Mouse (Mus musculus) left cerebral cortex, postnatal 14 days (tissue): ENCODE data around the gene Esrrb. TPM values are rescaled to one million over a fixed set of nuclear protein-coding genes. Genes with fewer than 3 reads are reported as not detected.

ENCODE experiments used
- DNase-seq, 2 experiments: peaks; one replicate each; pipeline ENCODE4 v3.0.0; 2021 to 2022; ENCODE audit warnings: low spot score in 2 of 2, mixed read lengths in 1 of 2
- intact Hi-C: fragments of 180-260 bp; cut with DNase I; formaldehyde crosslinking; loops from one replicate; pipeline ENCODE4 v1.15.1; 2025
- total RNA-seq, 2 experiments: library from RNA; stranded (reverse); gene quantifications; 2 replicates each; pipeline ENCODE4 v1.2.3; 2021

The Esrrb gene
- total RNA-seq, 2 experiments from 2014 or later = 1.8 to 1.9 TPM

GRCm38 (mm10) chr12:86398762-86399161 is 37.8 kb downstream of the Esrrb start:
- DNase-seq = no peak
- intact Hi-C loops = no loop called here

DNA sequence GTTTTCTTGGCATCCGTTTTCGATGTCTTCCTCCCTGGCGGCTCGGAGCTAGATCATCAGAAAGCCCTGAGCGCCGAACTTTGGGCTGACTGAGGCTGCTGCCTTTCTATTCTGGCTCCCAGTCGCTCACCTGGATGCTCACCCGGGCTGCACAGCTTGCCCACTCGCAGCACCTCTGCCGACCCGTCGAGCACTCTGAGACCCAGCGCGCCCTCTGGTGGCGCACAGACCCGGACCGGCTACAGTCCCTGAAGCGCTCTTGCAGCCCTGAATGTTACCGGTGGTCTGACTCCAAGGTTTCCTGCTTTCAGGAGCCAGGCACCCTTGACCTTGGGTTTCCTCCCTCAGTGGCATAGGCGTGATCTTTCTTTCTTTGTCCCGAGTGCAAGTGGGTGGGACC is 41.8 kb downstream of the Esrrb start:
- DNase-seq = peak; percentile 40 to 80
- intact Hi-C loops = loop anchor here (2.0 kb wide), 1 partner anchor 270 kb away; no protein-coding TSS in a partner anchor

DNA sequence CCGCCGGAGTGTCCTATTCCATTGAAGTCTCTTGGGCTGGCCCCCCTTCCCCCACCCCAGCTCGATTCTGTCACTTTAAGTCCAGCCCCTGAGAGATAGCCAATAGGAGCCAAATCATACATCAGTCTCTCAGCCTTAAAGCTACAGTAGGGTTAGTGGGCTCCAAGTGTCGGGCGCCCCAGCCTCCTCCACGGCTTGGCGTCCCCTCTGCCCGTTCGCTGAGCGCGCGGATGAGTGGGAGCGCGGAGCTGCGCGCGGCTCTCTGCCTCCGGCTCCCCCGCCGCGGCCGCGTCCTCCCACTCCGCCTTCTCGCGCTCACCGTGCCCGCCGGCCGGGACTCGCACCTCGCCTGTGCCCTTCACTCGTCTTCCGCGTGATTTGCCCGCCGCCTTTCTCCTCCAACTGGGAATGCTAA is 60.6 kb downstream of the Esrrb start:
- intact Hi-C loops = no loop called here

GRCm38 (mm10) chr12:86422166-86422910 is 61.4 kb downstream of the Esrrb start:
- intact Hi-C loops = no loop called here
- no peak for DNase-seq

More for the DNA sequence above, 60.6 kb downstream of the Esrrb start:
- peak; percentile 37 to 44 for DNase-seq

- intact Hi-C loops = no loop called here
- DNase-seq = no peak
Measured at GRCm38 (mm10) chr12:86423102-86423501, 62.2 kb downstream of the Esrrb start.

DNA sequence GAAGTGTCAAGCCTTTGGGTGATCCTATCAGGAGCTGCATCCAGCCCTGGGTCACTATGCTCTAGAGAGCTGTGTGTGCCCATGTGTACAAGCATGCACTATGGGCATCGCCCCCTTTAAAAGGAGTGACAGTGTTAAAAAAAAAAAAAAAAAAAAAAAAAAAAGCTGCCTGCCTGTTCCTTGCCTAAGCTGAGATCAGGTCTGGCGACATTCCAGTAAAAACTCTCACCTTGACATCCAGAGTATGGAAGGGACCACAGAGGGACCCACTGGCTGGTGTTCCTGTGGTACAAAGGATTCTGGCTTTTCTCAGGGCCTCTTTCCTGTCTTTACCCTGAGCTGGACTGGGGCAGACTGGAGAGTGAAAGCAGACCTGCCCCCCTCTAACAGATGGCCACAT is 66.7 kb downstream of the Esrrb start:
- intact Hi-C loops = no loop called here

GRCm38 (mm10) chr12:86431671-86432070 is 70.8 kb downstream of the Esrrb start:
- DNase-seq = no peak
- intact Hi-C loops = loop anchor here (10.0 kb wide), 1 partner anchor 183 kb away; no protein-coding TSS in a partner anchor

More for the DNA sequence above, 66.7 kb downstream of the Esrrb start:
- DNase-seq = no peak

GRCm38 (mm10) chr12:86433371-86433821 is 72.5 kb downstream of the Esrrb start:
- DNase-seq = peak; percentile 84 to 85
- intact Hi-C loops = loop anchor here (10.0 kb wide), 1 partner anchor 181 kb away; no protein-coding TSS in a partner anchor

DNA sequence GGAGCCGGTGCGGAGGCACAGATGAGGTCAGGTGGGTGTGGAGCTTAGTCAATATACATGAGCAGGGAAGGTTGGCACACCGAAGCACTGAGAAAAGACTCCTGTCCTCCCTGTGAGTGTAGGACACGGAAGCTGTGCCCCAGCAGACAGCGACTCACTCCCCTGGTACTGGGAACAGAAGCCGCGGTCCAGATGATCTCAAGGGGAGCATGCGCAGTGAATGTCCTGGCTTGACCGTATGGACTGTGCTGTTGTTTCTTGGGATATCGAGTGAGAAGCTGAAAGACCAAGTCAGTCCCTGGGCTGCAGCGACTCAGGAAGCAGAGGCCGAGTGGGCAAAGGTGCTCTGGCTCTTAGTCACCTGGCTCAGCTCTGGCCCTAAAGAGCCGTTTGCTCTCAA is 74.7 kb downstream of the Esrrb start:
- DNase-seq = no peak
- intact Hi-C loops = loop anchor here (10.0 kb wide), 1 partner anchor 179 kb away; no protein-coding TSS in a partner anchor

DNA sequence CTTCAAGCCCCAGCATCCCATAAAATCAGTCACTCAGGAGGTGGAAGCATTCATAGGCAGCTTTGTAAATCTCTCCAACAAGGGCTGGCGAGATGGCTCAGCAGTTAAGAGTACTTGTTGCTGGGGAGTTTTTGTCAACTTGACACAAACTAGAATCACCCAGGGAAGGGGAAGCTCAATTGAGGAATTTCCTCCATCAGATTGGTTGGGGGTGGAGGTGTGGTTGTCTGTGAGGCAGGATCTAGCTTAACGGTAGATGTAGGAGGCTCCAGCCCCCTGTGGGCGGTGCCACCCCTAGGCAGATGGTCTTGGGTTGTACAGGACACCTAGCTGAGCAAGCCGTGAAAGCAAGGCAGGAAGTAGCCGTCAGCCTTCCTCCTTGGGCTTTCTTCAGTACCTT is 89.9 kb downstream of the Esrrb start:
- DNase-seq = no peak
- intact Hi-C loops = no loop called here

DNA sequence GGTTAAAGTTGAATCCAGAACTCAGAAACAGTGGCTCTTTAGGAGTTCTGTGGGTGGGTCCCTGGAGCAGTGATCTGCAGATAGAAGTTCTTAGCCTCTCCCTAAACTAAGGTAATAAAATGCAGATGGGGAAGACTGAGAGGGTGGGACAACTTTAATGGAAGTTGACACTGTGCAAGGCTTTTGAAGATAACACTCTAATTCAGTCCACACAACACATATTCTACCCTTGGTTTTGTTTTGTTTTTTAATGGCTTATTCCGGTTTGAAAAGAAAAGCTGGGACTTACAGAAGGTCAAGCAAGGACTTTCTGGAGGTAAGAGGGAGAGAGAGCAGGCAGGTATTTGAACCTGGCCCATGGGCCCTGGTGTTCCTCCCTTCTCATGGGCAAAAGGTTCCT is 94.1 kb downstream of the Esrrb start:
- intact Hi-C loops = no loop called here
- no peak for DNase-seq

GRCm38 (mm10) chr12:86462742-86463470 is 102.0 kb downstream of the Esrrb start:
- peak in 1 of 2 experiments; percentile 6 for DNase-seq
- intact Hi-C loops = no loop called here

DNA sequence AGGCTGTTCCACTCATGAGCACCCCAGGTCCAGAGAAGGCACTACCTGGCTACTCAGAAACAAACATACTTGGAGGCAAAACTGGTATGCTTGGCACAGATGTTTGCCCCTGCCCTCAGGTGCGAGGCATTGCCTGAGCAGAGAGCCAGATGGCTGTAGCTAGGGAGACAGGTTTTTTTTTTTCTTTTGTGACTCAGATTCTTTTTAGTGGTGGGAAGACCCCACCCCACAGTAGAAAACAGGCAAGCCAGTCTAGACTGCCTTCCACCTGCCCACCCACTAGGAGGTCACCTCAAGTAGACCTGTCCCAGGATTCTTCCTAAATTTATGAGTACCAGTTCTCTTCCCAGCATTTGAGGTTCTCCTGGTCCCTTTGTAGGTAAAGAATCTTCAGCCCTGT is 103.5 kb downstream of the Esrrb start:
- DNase-seq = no peak
- intact Hi-C loops = no loop called here

GRCm38 (mm10) chr12:86466180-86466579 is 105.3 kb downstream of the Esrrb start:
- intact Hi-C loops = no loop called here
- DNase-seq = no peak

GRCm38 (mm10) chr12:86469919-86470318 is 109.0 kb downstream of the Esrrb start:
- no peak for DNase-seq
- intact Hi-C loops = no loop called here

DNA sequence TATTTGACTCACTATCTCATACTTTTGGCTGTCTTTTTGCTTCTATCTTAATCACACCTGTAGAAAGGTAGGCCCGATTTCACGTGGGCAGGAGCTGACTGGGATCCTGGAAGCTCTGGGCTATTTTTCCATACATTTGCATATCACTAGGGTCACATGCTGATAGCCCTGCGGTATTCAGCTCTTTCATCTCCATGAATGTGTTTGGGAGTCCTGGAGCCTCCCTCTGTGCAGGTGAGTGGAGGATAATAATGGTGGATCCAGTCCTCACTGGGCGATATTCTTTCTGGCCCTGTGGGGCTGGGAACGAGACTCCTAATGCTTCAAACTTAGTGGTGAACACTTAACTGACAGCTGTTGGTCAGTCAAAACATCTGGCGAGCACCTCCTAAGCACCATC is 110.0 kb downstream of the Esrrb start:
- no peak for DNase-seq
- intact Hi-C loops = no loop called here

DNA sequence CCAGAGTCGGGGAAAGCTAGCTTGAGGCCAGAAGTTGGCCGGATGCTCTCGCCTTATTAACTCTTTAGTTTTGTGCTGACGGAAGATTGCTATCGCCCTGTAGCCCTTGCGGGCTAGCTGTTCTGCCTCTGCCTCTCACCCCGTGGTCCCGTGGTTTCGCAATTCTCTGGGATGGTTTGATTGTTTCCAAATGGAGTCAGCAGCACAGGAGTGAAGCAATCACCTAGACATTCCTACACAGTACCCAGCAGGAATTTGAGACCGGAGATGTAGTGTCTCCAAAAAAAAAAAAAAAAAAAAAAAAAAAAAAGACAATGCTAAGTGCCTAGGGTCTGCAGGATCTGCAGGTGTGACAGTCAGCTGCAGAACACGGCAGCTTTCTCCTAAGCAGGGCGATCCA is 112.7 kb downstream of the Esrrb start:
- intact Hi-C loops = no loop called here
- DNase-seq = no peak

GRCm38 (mm10) chr12:86475994-86476393 is 115.1 kb downstream of the Esrrb start:
- intact Hi-C loops = no loop called here
- DNase-seq = no peak

DNA sequence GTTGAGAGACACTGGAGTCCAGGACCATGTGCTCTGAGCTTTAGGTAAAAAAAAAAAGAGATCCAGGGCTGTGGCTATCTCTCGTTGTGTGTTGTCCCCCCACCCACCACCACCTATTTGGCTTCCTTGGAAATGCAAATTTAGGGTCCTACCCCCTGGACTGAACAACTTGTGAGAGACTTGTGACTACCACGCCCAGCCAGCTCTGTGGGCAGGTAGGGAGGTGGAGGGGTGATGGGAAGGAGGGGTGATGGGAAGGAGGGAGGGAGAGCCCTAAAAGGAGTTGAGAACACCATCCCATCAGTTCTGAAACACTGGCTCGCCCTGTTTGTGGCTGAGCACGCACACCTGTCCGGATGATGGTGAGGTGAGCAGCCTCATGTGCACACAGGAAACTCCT is 118.0 kb downstream of the Esrrb start:
- intact Hi-C loops = no loop called here
- no peak for DNase-seq

GRCm38 (mm10) chr12:86482029-86482428 is 121.1 kb downstream of the Esrrb start:
- no peak for DNase-seq
- intact Hi-C loops = no loop called here
